Mouse (Mus musculus) heart, postnatal 0 days (tissue): ENCODE data around the gene Dync1h1.

Source experiments
- CTCF ChIP-seq: IDR thresholded peaks from 2 replicates; pipeline ENCODE4 v1.5.1; 2016; ENCODE audit warnings: antibody characterized with exemption, control low read depth, low read depth
- EP300 ChIP-seq: IDR thresholded peaks from 2 replicates; pipeline ENCODE4 v1.6.1; 2016; ENCODE audit warnings: antibody characterized with exemption, low read depth

DNA sequence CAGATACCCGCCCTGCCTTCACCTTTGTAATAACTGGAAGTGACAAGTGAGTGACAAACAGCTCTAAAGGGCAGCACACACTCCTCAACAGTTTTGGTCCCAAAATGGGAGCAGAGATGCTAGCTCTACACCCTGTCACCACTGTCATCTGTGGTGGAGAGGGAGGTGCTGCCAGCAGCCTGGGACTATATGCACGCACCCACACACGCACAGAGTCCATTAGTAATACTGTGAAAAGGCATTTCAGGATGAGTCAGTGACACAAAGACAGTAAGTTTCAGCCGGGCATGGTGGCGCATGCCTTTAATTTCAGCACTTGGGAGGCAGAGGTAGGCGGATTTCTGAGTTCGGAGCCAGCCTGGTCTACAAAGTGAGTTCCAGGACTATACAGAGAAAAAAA, 43.1 kb upstream of the Dync1h1 start:
- TF ChIP-seq CTCF (no peak), EP300 (no peak)
